Mouse (Mus musculus): ENCODE measurements around the gene Dync1li2. TPM values are rescaled to one million over a fixed set of nuclear protein-coding genes. Genes with fewer than 3 reads are reported as not detected.

Gene Dync1li2
- total and polyA plus RNA-seq, 3 experiments, result 12.7 to 22.8 (median 14.3) TPM

- Histone ChIP-seq H3K4me2 (ENCODE audit: insufficient read depth, low read depth, poor library complexity, severe bottlenecking) (no peak overlapping the region), H3K9ac (ENCODE audit: insufficient read depth, low read depth) (no peak overlapping the region), H3K27ac (ENCODE audit: insufficient read depth, low read depth) (no peak overlapping the region), H3K79me2 (replicated peaks; ENCODE audit: control insufficient read depth, extremely low read depth, insufficient read depth, poor library complexity, severe bottlenecking) (no peaks in the 10 kb centered on the region), H3K36me3 (replicated peaks in 1 of 2; ENCODE audit: control insufficient read depth in 1 of 2, insufficient read depth in 1 of 2, low read length in 1 of 2) (peaks cover 24 to 38% of the 10 kb centered on the region in 2 experiments), H3K27me3 (replicated peaks) (no peaks in the 10 kb centered on the region), H3K9me3 (replicated peaks; ENCODE audit: low read length) (no peaks in the 10 kb centered on the region), H3K4me3 (replicated peaks in 1 of 3; ENCODE audit: low read depth in 2 of 3, low read length in 2 of 3, poor library complexity in 1 of 3) (no peak overlapping the region), H3K4me1 (ENCODE audit: control insufficient read depth in 1 of 2, insufficient read depth in 2 of 2) (peaks cover 18 to 42% of the 10 kb centered on the region in 2 experiments)
- dilution Hi-C loops (cut with MboI; ENCODE audit: extremely low pct_ligation_motif_present, extremely low pct_unique_long_range_greater_than_20kb, low sequenced_read_pairs), result no loop called here
- in situ Hi-C loops (cut with MboI; ENCODE audit: low pct_ligation_motif_present, low pct_unique_long_range_greater_than_20kb, low sequenced_read_pairs), result no loop called here
- TF ChIP-seq ZMIZ1 (IDR thresholded peaks at IDR 0.05; ENCODE audit: low read depth, low read length) (no peak), MXI1 (IDR thresholded peaks at IDR 0.05; ENCODE audit: low read depth, low read length) (no peak), USF1 (IDR thresholded peaks at IDR 0.05; ENCODE audit: low read depth, low read length) (no peak), NELFE (IDR thresholded peaks at IDR 0.05; ENCODE audit: low read depth, low read length) (no peak), CHD1 (IDR thresholded peaks at IDR 0.05; ENCODE audit: low read depth, low read length) (no peak), MEF2A (IDR thresholded peaks at IDR 0.05; ENCODE audit: borderline replicate concordance, low read depth, low read length) (no peak), ZNF384 (IDR thresholded peaks at IDR 0.05; ENCODE audit: low read depth, low read length) (no peak), EP300 (IDR thresholded peaks at IDR 0.05; ENCODE audit: low read length) (peak; percentile 68), MAZ (IDR thresholded peaks at IDR 0.05; ENCODE audit: low read depth, low read length) (no peak), ELF1 (IDR thresholded peaks at IDR 0.05; ENCODE audit: low read depth, low read length) (no peak), CTCF (conservative IDR thresholded peaks at IDR 0.05 in 1 of 2, IDR thresholded peaks at IDR 0.05 in 1 of 2; ENCODE audit: low read depth in 2 of 2, low read length in 2 of 2) (no peak), HCFC1 (IDR thresholded peaks at IDR 0.05; ENCODE audit: low read depth, low read length) (no peak), UBTF (IDR thresholded peaks at IDR 0.05; ENCODE audit: low read depth, low read length) (no peak), JUND (conservative IDR thresholded peaks at IDR 0.05; ENCODE audit: low read depth, low read length) (peak; percentile 87), GABPA (IDR thresholded peaks at IDR 0.05; ENCODE audit: insufficient replicate concordance, low read depth, low read length) (no peak), RAD21 (IDR thresholded peaks at IDR 0.05; ENCODE audit: low read depth, low read length) (no peak), NRF1 (IDR thresholded peaks at IDR 0.05; ENCODE audit: low read depth, low read length) (no peak), SMC3 (IDR thresholded peaks at IDR 0.05; ENCODE audit: low read depth, low read length) (no peak), USF2 (conservative IDR thresholded peaks at IDR 0.05; ENCODE audit: low read depth, low read length) (no peak), ETS1 (conservative IDR thresholded peaks at IDR 0.05; ENCODE audit: low read depth, low read length) (no peak), JUN (IDR thresholded peaks at IDR 0.05; ENCODE audit: insufficient read depth, low read depth, low read length) (peak; percentile 61), POLR2A (IDR thresholded peaks at IDR 0.05; ENCODE audit: low read depth, low read length) (no peak)
- DNase-seq (ENCODE audit: extremely low read depth), result peak; percentile 49
Observed at GRCm38 (mm10) chr8:104416022-104416421, 26.8 kb downstream of the Dync1li2 start.

GRCm38 (mm10) chr8:104414204-104414603 lies 28.6 kb downstream of the Dync1li2 start:
- H3K4me3 ChIP-seq (replicated peaks in 1 of 3; ENCODE audit: low read depth in 2 of 3, low read length in 2 of 3, poor library complexity in 1 of 3), result no peak overlapping the region
- TF ChIP-seq MXI1 (IDR thresholded peaks at IDR 0.05; ENCODE audit: low read depth, low read length), result no peak
- H3K27me3 ChIP-seq (replicated peaks), result peaks cover 5% of the 10 kb centered on the region
- peaks cover 4% of the 10 kb centered on the region for H3K9me3 ChIP-seq (replicated peaks; ENCODE audit: low read length)
- dilution Hi-C loops (cut with MboI; ENCODE audit: extremely low pct_ligation_motif_present, extremely low pct_unique_long_range_greater_than_20kb, low sequenced_read_pairs) (no loop called here), in situ Hi-C loops (cut with MboI; ENCODE audit: low pct_ligation_motif_present, low pct_unique_long_range_greater_than_20kb, low sequenced_read_pairs) (no loop called here)
- H3K79me2 ChIP-seq (replicated peaks; ENCODE audit: control insufficient read depth, extremely low read depth, insufficient read depth, poor library complexity, severe bottlenecking), result no peaks in the 10 kb centered on the region
- H3K4me1 ChIP-seq (ENCODE audit: control insufficient read depth in 1 of 2, insufficient read depth in 2 of 2), result peaks cover 18 to 43% of the 10 kb centered on the region in 2 experiments
- no peak overlapping the region for H3K9ac ChIP-seq (ENCODE audit: insufficient read depth, low read depth)
- peaks cover 11 to 20% of the 10 kb centered on the region in 2 experiments for H3K36me3 ChIP-seq (replicated peaks in 1 of 2; ENCODE audit: control insufficient read depth in 1 of 2, insufficient read depth in 1 of 2, low read length in 1 of 2)
- no peak for DNase-seq (ENCODE audit: extremely low read depth)
- H3K27ac ChIP-seq (ENCODE audit: insufficient read depth, low read depth), result no peak overlapping the region
- H3K4me2 ChIP-seq (ENCODE audit: insufficient read depth, low read depth, poor library complexity, severe bottlenecking), result no peak overlapping the region

Data from CH12.LX (cell line).